Mouse (Mus musculus): ENCODE results near the gene Bod1l. TPM values are rescaled to one million over a fixed set of nuclear protein-coding genes. Genes with fewer than 3 reads are reported as not detected.

The Bod1l gene
- polyA plus RNA-seq, 1 experiment from 2014 or later, result 21.0 TPM

GRCm38 (mm10) chr5:41765626-41766405, 78.3 kb downstream of the Bod1l start:
- H3K27me3 ChIP-seq (replicated peaks; ENCODE audit: control insufficient read depth, insufficient read depth, low read length), result peaks cover 73% of the 10 kb centered on the region
- no peak overlapping the region for H3K4me2 ChIP-seq
- peaks cover 5% of the 10 kb centered on the region for H3K4me1 ChIP-seq (replicated peaks; ENCODE audit: control insufficient read depth, insufficient read depth, low read length)
- H3K4me3 ChIP-seq (ENCODE audit: low read depth, low read length), result no peak overlapping the region
- no peak for ATAC-seq (replicated peaks; ENCODE audit: low FRiP score)
- H3K9ac ChIP-seq (ENCODE audit: low read depth, low read length), result no peak overlapping the region
- no peaks in the 10 kb centered on the region for H3K36me3 ChIP-seq (ENCODE audit: control insufficient read depth, insufficient read depth, low read length)
- H3K27ac ChIP-seq (ENCODE audit: low read depth, low read length), result no peak overlapping the region
- WGBS, result 4% methylated on average over 14 of the region's 14 CpGs
- no peak for DNase-seq (ENCODE audit: low spot score)
- H3K9me3 ChIP-seq (ENCODE audit: control insufficient read depth, low read length), result no peaks in the 10 kb centered on the region

DNA sequence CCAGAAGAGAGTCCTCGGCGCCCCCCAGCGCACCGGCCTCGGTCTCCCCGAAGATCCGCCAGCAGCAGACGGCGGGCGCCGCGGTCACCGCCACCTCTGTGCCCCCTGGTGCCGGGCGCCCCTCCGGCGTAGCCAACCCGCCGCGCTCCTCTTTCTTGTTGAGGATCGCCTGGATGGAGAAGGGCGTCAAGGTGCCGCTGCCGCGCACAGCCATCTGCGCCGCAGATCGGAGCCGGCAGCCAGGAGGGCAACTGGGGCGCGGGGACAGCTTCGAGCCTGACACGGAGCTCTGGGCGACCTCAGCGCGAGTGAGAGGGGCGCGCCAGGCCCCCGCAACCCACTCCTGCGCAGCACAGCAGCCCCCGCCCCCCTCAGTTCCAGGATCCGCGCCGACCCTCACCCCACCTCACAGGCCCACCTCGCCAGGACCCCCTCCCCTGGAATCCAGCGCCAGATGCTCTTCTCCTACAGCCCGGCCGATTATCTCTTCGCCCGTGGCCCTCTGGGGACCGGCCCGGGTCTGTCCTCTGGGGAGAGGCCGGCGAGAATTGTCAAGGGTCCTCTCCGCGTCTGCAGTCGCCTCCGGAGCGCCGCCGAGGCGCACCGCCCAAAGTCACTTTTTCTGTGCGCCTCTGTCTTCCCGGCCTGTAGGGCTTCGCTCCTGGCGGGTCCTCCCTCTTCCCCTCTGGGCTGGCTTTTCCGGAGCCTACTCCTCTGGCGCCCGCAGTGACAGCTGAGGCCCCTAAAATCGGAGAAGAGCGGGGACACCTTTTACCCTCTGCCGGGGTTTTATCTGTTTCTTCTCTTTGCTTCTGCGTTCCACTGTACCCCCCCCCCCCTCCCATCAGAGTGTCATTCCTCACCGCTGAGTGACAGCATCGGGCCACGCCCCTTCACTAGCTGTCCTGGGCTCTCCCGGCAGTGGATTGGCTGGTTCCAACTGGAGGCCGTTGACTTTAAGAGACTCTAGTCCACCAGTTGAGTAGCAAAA, 80.1 kb downstream of the Bod1l start, which contains the start of gene Nkx3-2:
Gene Nkx3-2 (minus strand): TSS at position 771 of the 991 bp plus-strand sequence.
- no peak within 1 kb of the TSS for H3K9ac ChIP-seq (ENCODE audit: low read depth, low read length)
- ATAC-seq (replicated peaks; ENCODE audit: low FRiP score) (peak; percentile 30; the same call in 1 of the 2 replicates), DNase-seq (ENCODE audit: low spot score) (no peak)
- H3K27ac ChIP-seq (ENCODE audit: low read depth, low read length), result no peak within 1 kb of the TSS
- H3K4me2 ChIP-seq, result peak within 1 kb of the TSS; percentile 64
- peaks cover 5% of the 10 kb centered on the region for H3K4me1 ChIP-seq (replicated peaks; ENCODE audit: control insufficient read depth, insufficient read depth, low read length)
- H3K36me3 ChIP-seq (ENCODE audit: control insufficient read depth, insufficient read depth, low read length), result no peaks in the 10 kb centered on the region
- no peaks in the 10 kb centered on the region for H3K9me3 ChIP-seq (ENCODE audit: control insufficient read depth, low read length)
- WGBS, result under 1% methylated on average over 73 of the region's 79 CpGs
- peak within 1 kb of the TSS; percentile 40 for H3K4me3 ChIP-seq (ENCODE audit: low read depth, low read length)
- peaks cover 87% of the 10 kb centered on the region for H3K27me3 ChIP-seq (replicated peaks; ENCODE audit: control insufficient read depth, insufficient read depth, low read length)

DNA sequence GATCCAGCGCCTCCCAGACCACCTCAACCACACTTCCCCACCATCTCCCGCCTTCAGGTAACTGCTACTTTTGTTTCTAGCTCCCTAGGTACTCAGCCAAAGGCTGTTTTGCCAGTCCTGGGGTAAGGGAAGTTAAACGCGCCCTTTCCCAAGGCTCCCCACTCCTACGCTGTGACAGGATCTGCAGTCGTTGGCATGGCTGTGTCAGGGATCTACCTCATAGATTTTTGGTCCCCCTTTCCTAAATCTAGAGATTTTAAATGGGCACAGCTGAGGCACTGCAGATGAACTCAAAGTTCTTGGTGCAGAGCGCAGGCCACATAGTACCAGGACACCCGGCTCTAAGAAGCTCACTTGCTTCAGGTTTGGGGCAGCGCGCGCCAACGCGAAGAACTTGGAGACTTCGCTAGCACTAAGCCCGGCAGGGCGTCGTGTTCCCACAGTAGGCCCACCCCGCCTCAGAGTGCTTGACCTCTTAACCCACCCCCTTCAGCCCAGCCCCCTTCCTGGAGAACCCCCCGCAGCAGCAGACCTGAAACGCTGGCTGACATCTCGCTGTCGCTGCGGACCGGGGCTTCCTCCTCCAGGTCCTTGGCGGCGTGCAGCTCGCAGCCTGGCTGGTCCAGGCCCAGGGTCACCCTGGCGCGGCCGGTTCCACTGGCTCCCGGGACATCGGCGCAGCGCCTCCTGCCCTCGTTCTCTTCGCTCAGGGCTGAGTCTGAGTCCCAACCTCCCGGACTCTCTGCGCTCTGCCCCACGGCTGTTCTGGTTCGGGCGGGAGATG, 81.0 kb downstream of the Bod1l start:
- peak overlapping the region; percentile 40 for H3K4me3 ChIP-seq (ENCODE audit: low read depth, low read length)
- H3K9me3 ChIP-seq (ENCODE audit: control insufficient read depth, low read length), result no peaks in the 10 kb centered on the region
- H3K27ac ChIP-seq (ENCODE audit: low read depth, low read length), result no peak overlapping the region
- WGBS, result under 1% methylated on average over 41 of the region's 41 CpGs
- H3K4me1 ChIP-seq (replicated peaks; ENCODE audit: control insufficient read depth, insufficient read depth, low read length), result peaks cover 5% of the 10 kb centered on the region
- no peak overlapping the region for H3K9ac ChIP-seq (ENCODE audit: low read depth, low read length)
- no peaks in the 10 kb centered on the region for H3K36me3 ChIP-seq (ENCODE audit: control insufficient read depth, insufficient read depth, low read length)
- peak overlapping the region; percentile 64 for H3K4me2 ChIP-seq
- DNase-seq (ENCODE audit: low spot score) (no peak), ATAC-seq (replicated peaks; ENCODE audit: low FRiP score) (peak; percentile 26; the same call in 1 of the 2 replicates)
- H3K27me3 ChIP-seq (replicated peaks; ENCODE audit: control insufficient read depth, insufficient read depth, low read length), result peaks cover 94% of the 10 kb centered on the region

DNA sequence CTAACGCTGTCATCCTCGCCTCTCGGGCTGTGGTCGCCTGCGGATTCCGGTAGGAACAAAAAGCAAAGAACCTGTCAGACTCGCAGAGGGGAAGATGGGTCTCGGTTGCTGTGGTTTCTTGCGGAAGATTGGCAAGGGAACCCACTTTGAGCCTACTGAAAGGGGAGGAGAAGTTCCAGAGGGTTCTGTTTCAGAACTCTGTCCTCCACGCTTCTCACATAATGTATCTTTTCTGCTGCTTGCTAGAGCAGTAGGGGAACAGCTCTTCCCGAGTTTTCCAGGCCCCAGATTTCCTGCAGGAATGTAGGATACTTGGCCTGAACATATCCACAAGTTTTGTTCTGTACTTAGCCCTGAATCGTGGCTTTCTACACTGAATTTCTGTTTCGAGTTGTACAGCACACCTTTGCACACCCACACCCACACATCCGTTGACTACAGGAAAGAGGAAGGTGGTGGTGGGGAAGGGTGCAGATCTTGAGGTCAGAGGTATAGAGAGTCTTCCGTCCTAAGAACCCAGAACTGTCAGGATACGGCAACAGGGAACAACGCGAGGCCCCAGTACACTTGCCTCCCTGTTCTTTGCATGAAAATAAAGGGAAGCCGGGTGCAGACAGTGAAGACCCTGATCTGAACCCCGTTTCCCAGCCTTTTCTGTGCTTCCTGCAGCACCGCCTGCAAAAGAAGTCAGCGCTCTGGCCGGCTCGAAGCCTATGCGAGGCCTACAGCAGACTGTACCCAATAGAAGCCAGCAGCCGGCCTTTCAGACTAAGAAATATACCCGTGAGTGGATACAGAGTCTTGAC, 81.8 kb downstream of the Bod1l start:
- no peak for ATAC-seq (replicated peaks; ENCODE audit: low FRiP score)
- WGBS, result 3% methylated on average over 27 of the region's 27 CpGs
- no peaks in the 10 kb centered on the region for H3K9me3 ChIP-seq (ENCODE audit: control insufficient read depth, low read length)
- peaks cover 95% of the 10 kb centered on the region for H3K27me3 ChIP-seq (replicated peaks; ENCODE audit: control insufficient read depth, insufficient read depth, low read length)
- peak overlapping the region; percentile 33; the same call in 1 of the 2 replicates for H3K4me3 ChIP-seq (ENCODE audit: low read depth, low read length)
- H3K9ac ChIP-seq (ENCODE audit: low read depth, low read length), result no peak overlapping the region
- H3K4me1 ChIP-seq (replicated peaks; ENCODE audit: control insufficient read depth, insufficient read depth, low read length), result peaks cover 5% of the 10 kb centered on the region
- DNase-seq (ENCODE audit: low spot score), result no peak
- H3K4me2 ChIP-seq, result peak overlapping the region; percentile 39
- no peaks in the 10 kb centered on the region for H3K36me3 ChIP-seq (ENCODE audit: control insufficient read depth, insufficient read depth, low read length)
- no peak overlapping the region for H3K27ac ChIP-seq (ENCODE audit: low read depth, low read length)

DNA sequence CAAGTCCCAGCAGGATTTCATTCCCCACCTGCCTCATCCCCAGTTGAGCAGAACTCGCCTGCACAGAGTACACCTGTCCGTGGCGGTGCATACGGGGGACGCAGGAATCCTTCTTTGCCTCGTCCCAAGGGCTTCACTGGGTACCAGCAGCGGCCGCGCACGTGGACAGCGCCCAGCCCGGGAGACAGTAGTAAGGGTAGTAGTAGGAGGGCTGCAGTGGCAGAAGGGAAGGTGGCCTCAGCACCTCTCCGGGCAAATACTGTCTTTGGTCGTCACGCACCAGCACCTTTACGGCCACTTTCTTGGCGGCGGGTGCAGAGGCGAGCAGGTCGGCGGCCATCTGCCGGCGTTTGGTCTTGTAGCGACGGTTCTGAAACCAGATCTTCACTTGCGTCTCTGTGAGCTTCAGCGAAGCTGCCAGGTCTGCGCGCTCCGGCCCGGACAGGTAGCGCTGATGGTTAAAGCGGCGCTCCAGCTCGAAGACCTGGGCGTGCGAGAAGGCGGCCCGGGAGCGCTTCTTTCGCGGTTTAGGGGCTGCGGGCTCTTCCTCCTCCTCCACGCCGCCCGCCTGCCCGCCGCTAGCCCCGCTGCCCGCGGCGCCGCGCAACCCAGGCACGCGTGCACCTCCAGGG, 82.5 kb downstream of the Bod1l start:
- H3K27ac ChIP-seq (ENCODE audit: low read depth, low read length), result no peak overlapping the region
- DNase-seq (ENCODE audit: low spot score) (no peak), ATAC-seq (replicated peaks; ENCODE audit: low FRiP score) (no peak)
- H3K4me1 ChIP-seq (replicated peaks; ENCODE audit: control insufficient read depth, insufficient read depth, low read length), result peaks cover 5% of the 10 kb centered on the region
- no peaks in the 10 kb centered on the region for H3K9me3 ChIP-seq (ENCODE audit: control insufficient read depth, low read length)
- H3K4me2 ChIP-seq, result peak overlapping the region; percentile 39
- under 1% methylated on average over 54 of the region's 56 CpGs for WGBS
- H3K27me3 ChIP-seq (replicated peaks; ENCODE audit: control insufficient read depth, insufficient read depth, low read length), result peaks cover 95% of the 10 kb centered on the region
- H3K4me3 ChIP-seq (ENCODE audit: low read depth, low read length), result peak overlapping the region; percentile 33; the same call in 1 of the 2 replicates
- H3K9ac ChIP-seq (ENCODE audit: low read depth, low read length), result no peak overlapping the region
- H3K36me3 ChIP-seq (ENCODE audit: control insufficient read depth, insufficient read depth, low read length), result no peaks in the 10 kb centered on the region

DNA sequence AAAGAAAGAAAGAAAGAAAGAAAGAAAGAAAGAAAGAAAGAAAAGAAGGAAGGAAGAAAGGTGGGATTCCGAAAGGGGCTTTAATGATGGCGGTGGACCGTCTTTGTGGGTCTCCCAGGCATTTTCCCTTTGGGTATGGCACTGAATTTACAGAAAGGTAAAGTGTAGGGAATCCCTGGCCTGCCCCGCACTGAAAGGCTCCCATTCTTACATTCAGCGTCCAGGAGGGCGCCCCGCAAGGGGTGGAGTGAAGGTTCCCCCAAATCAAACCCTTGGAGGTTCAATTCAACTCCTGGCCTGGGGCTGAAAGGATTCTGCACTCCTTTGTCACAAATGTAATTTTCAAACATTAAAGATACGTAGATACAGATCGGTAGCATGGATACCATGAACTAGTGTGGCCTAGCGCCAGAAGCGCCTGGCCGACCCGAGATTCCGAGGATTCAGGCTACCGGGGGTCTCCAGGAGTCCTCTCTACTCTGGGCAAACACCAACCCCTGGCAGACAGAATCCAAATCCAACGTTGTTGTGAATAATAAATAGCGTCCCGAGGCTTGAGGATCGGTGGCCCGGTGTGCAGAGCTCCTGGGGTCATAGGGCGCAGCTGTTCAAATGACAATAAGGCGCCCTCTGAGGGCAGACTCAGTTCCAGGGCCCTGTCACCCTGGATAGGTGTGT, 83.1 kb downstream of the Bod1l start:
- H3K4me2 ChIP-seq, result peak overlapping the region; percentile 39

GRCm38 (mm10) chr5:41760071-41760470, 84.0 kb downstream of the Bod1l start:
- WGBS, result 6% methylated on average over 8 of the region's 8 CpGs
- H3K4me3 ChIP-seq (ENCODE audit: low read depth, low read length), result no peak overlapping the region
- no peak overlapping the region for H3K4me2 ChIP-seq
- no peak overlapping the region for H3K27ac ChIP-seq (ENCODE audit: low read depth, low read length)
- DNase-seq (ENCODE audit: low spot score) (no peak), ATAC-seq (replicated peaks; ENCODE audit: low FRiP score) (no peak)
- no peak overlapping the region for H3K9ac ChIP-seq (ENCODE audit: low read depth, low read length)
- H3K9me3 ChIP-seq (ENCODE audit: control insufficient read depth, low read length), result no peaks in the 10 kb centered on the region
- H3K27me3 ChIP-seq (replicated peaks; ENCODE audit: control insufficient read depth, insufficient read depth, low read length), result peaks cover 97% of the 10 kb centered on the region
- H3K36me3 ChIP-seq (ENCODE audit: control insufficient read depth, insufficient read depth, low read length), result no peaks in the 10 kb centered on the region
- peaks cover 5% of the 10 kb centered on the region for H3K4me1 ChIP-seq (replicated peaks; ENCODE audit: control insufficient read depth, insufficient read depth, low read length)

More for the DNA sequence above, 83.1 kb downstream of the Bod1l start:
- WGBS, result 8% methylated on average over 22 of the region's 22 CpGs
- no peaks in the 10 kb centered on the region for H3K36me3 ChIP-seq (ENCODE audit: control insufficient read depth, insufficient read depth, low read length)
- H3K27me3 ChIP-seq (replicated peaks; ENCODE audit: control insufficient read depth, insufficient read depth, low read length), result peaks cover 95% of the 10 kb centered on the region
- no peak overlapping the region for H3K9ac ChIP-seq (ENCODE audit: low read depth, low read length)
- 0 out of 2 replicates have a peak overlapping the region, but pooled peaks have one; percentile 33 for H3K4me3 ChIP-seq (ENCODE audit: low read depth, low read length)
- ATAC-seq (replicated peaks; ENCODE audit: low FRiP score) (no peak), DNase-seq (ENCODE audit: low spot score) (no peak)
- peaks cover 5% of the 10 kb centered on the region for H3K4me1 ChIP-seq (replicated peaks; ENCODE audit: control insufficient read depth, insufficient read depth, low read length)
- no peaks in the 10 kb centered on the region for H3K9me3 ChIP-seq (ENCODE audit: control insufficient read depth, low read length)
- no peak overlapping the region for H3K27ac ChIP-seq (ENCODE audit: low read depth, low read length)
